Mouse (Mus musculus): ENCODE results near the gene Lipa. TPM values are rescaled to one million over a fixed set of nuclear protein-coding genes. Genes with fewer than 3 reads are reported as not detected.

Gene Lipa
- 0.02 and 0.03 TPM in 2 replicates for polyA plus RNA-seq (2012)

- H3K4me3 ChIP-seq (replicated peaks), result peak within 1 kb of the TSS; percentile 78
- H3K27me3 ChIP-seq (ENCODE audit: control insufficient read depth), result no peaks in the 10 kb centered on the region
- TF ChIP-seq GATA1 (IDR thresholded peaks at IDR 0.05; ENCODE audit: low read length) (no peak), TAL1 (IDR thresholded peaks at IDR 0.05; ENCODE audit: low read length) (no peak)
- no peaks in the 10 kb centered on the region; the same call in 1 of the 2 replicates for H3K36me3 ChIP-seq (ENCODE audit: control insufficient read depth)
- peaks cover 18% of the 10 kb centered on the region for H3K4me1 ChIP-seq (ENCODE audit: control insufficient read depth)
- H3K9me3 ChIP-seq (ENCODE audit: control insufficient read depth, low read length), result no peaks in the 10 kb centered on the region
Measured at GRCm38 (mm10) chr19:34526941-34527682, at the start of gene Lipa. Gene Lipa (minus strand): TSS chr19:34527474.

GRCm38 (mm10) chr19:34573650-34574049 is 46.4 kb upstream of the Lipa start:
- H3K36me3 ChIP-seq (ENCODE audit: control insufficient read depth), result peaks cover 5% of the 10 kb centered on the region; the same call in 1 of the 2 replicates
- no peak overlapping the region for H3K4me3 ChIP-seq (replicated peaks)
- H3K9me3 ChIP-seq (ENCODE audit: control insufficient read depth, low read length), result no peaks in the 10 kb centered on the region
- H3K4me1 ChIP-seq (ENCODE audit: control insufficient read depth), result no peaks in the 10 kb centered on the region
- TF ChIP-seq GATA1 (IDR thresholded peaks at IDR 0.05; ENCODE audit: low read length) (no peak), TAL1 (IDR thresholded peaks at IDR 0.05; ENCODE audit: low read length) (no peak)
- H3K27me3 ChIP-seq (ENCODE audit: control insufficient read depth), result no peaks in the 10 kb centered on the region

DNA sequence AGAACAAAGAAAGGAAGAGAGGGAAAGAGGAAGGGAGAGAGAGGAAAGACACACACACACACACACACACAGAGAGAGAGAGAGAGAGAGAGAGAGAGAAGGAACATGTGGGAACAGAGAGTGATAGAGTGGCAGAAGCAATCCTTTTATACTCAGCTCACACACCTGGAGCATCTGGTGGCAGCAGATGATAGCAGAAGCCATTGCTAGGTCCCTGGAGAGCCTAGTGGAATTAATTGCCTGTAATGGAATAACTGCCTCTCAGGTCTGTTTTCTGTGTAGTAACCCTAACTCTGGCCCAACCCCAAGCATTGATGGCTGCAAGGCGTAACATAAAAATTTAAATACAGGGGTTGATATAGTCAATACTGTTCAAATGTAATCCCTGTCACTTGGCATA is 43.8 kb upstream of the Lipa start:
- no peak overlapping the region for H3K4me3 ChIP-seq (replicated peaks)
- H3K27me3 ChIP-seq (ENCODE audit: control insufficient read depth), result no peaks in the 10 kb centered on the region
- peaks cover 5% of the 10 kb centered on the region; the same call in 1 of the 2 replicates for H3K36me3 ChIP-seq (ENCODE audit: control insufficient read depth)
- TF ChIP-seq TAL1 (IDR thresholded peaks at IDR 0.05; ENCODE audit: low read length), result no peak
- TF ChIP-seq GATA1 (IDR thresholded peaks at IDR 0.05; ENCODE audit: low read length), result no peak
- no peaks in the 10 kb centered on the region for H3K9me3 ChIP-seq (ENCODE audit: control insufficient read depth, low read length)
- H3K4me1 ChIP-seq (ENCODE audit: control insufficient read depth), result no peaks in the 10 kb centered on the region

DNA sequence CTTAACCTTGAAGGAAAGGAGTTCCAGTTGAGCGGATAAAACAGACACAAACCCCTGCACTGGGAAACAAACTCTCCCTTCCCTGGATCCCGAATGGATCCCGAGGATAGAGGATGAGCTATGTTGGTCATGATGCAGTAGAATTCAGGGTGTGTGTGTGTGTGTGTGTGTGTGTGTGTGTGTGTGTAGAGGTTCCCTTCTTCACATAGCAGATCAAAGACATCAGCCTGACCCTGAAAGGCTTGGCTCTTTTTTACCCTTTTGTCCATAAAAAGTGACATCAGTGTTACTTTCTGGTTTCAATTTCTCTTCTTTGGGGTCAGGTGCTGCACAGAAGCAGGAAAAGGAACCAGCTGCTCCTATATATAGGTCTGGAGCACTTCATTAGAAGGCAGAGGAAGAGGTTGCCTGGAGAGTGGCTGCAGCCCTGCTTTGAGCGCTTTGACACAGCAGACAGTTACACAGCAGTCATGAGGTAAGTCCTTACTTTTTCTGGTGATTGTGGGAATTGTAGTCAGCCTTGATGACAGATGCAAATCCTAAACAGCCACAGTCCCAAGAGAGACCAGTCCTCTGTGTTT is 42.7 kb upstream of the Lipa start:
- Histone ChIP-seq H3K4me3 (replicated peaks) (no peak overlapping the region), H3K27me3 (ENCODE audit: control insufficient read depth) (no peaks in the 10 kb centered on the region), H3K4me1 (ENCODE audit: control insufficient read depth) (no peaks in the 10 kb centered on the region), H3K36me3 (ENCODE audit: control insufficient read depth) (peaks cover 5% of the 10 kb centered on the region; the same call in 1 of the 2 replicates), H3K9me3 (ENCODE audit: control insufficient read depth, low read length) (no peaks in the 10 kb centered on the region)
- TF ChIP-seq GATA1 (IDR thresholded peaks at IDR 0.05; ENCODE audit: low read length), result no peak

DNA sequence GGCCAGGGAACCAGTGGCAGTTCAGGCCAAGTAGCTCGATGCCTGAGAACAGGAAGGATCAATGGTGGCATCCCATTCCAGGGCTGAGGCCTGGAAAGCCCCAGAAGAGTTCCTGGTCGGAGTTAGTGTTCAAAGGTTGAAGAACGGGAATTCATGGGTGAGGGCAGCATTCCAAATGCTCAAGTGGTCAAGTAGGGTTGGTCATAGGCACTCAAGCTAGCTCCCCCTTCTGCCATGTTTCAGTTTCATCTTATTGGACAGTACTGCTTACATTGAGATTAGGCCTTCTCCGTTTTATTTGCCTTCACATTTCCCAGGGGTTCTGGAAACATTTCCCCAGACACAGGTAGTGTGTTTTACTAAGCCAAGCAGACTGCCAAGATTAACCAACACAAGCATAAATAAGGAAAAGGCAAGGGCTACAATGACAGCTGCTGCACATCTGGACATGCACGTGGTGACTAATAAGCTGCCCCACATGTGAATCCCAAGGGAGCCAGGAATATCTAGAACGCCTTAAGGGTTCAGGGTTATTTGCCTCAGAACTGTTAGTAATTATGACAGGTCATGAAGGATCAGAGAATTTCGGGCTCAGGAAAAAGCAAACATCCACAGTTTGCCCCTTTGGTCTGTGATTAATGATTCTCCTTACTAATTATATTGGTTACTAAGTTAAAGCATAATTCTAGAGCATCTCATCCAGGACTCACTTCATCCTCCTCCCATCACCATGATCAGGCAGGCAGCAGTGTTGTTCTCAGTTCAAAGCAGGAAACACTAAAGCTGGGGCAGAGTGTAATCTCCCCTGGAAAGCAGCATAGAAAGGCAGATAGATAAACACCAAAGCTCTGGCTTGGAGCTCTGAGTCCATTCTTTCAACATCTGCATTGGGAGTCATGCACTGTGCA is 42.0 kb upstream of the Lipa start:
- Histone ChIP-seq H3K9me3 (ENCODE audit: control insufficient read depth, low read length) (no peaks in the 10 kb centered on the region), H3K36me3 (ENCODE audit: control insufficient read depth) (peaks cover 5% of the 10 kb centered on the region; the same call in 1 of the 2 replicates), H3K27me3 (ENCODE audit: control insufficient read depth) (no peaks in the 10 kb centered on the region), H3K4me3 (replicated peaks) (no peak overlapping the region), H3K4me1 (ENCODE audit: control insufficient read depth) (no peaks in the 10 kb centered on the region)
- TF ChIP-seq GATA1 (IDR thresholded peaks at IDR 0.05; ENCODE audit: low read length), result no peak
- TF ChIP-seq TAL1 (IDR thresholded peaks at IDR 0.05; ENCODE audit: low read length), result no peak

DNA sequence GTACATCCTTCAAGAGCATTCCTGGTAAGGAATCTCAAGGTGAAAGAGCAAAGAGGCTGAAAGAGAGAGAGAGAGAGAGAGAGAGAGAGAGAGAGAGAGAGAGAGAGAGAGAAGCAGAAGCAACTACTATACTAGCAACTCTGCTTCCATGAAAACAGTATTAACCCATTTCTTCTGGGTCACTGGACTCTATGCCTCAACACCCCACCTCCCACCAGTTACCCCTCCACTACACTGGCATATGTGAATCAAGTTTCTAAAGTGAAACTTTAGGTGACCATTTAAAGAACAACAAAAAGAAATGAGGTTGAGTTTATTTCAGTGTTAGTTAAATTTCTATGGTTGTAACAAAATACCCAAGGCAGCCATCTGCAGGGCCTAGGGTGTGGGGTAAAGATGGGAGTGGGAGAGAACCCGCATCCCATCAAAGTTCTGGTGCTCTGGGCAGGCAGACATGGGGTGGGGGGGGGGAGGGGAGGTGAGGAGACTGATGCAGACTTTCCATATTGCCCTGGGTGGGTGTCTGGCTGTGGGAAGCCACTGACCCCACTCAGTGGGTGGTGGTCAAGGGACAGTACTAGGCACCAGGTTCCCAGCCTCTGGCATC is 39.0 kb upstream of the Lipa start:
- H3K27me3 ChIP-seq (ENCODE audit: control insufficient read depth), result no peaks in the 10 kb centered on the region
- H3K4me1 ChIP-seq (ENCODE audit: control insufficient read depth), result peaks cover 5% of the 10 kb centered on the region
- H3K36me3 ChIP-seq (ENCODE audit: control insufficient read depth), result no peaks in the 10 kb centered on the region
- no peaks in the 10 kb centered on the region for H3K9me3 ChIP-seq (ENCODE audit: control insufficient read depth, low read length)
- no peak overlapping the region for H3K4me3 ChIP-seq (replicated peaks)
- TF ChIP-seq TAL1 (IDR thresholded peaks at IDR 0.05; ENCODE audit: low read length) (no peak), GATA1 (IDR thresholded peaks at IDR 0.05; ENCODE audit: low read length) (no peak)

DNA sequence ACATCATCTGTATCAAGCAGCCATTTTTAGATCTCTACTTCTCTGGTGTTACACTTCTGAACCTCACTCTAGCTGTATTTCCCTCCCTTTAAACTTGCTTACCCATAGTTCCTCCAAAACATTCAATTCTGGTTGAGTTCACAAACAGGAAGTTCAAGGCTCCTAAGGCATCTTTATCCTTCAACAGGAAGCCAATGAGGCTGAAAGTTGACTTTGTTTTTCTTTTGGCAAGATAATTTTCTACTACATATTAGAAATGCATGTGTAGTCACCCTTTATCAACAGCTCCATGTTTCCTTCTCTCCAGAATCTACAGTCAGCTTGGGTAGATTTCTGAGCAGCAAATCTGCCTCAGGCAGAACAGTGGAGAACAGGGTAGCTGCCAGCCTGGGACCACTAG is 35.3 kb upstream of the Lipa start:
- Histone ChIP-seq H3K27me3 (ENCODE audit: control insufficient read depth) (no peaks in the 10 kb centered on the region), H3K4me1 (ENCODE audit: control insufficient read depth) (peaks cover 7% of the 10 kb centered on the region), H3K36me3 (ENCODE audit: control insufficient read depth) (no peaks in the 10 kb centered on the region), H3K9me3 (ENCODE audit: control insufficient read depth, low read length) (no peaks in the 10 kb centered on the region), H3K4me3 (replicated peaks) (no peak overlapping the region)
- TF ChIP-seq GATA1 (IDR thresholded peaks at IDR 0.05; ENCODE audit: low read length) (no peak), TAL1 (IDR thresholded peaks at IDR 0.05; ENCODE audit: low read length) (no peak)

GRCm38 (mm10) chr19:34556621-34557020 is 29.3 kb upstream of the Lipa start:
- Histone ChIP-seq H3K4me1 (ENCODE audit: control insufficient read depth) (peaks cover 4% of the 10 kb centered on the region), H3K9me3 (ENCODE audit: control insufficient read depth, low read length) (no peaks in the 10 kb centered on the region), H3K4me3 (replicated peaks) (no peak overlapping the region), H3K36me3 (ENCODE audit: control insufficient read depth) (no peaks in the 10 kb centered on the region), H3K27me3 (ENCODE audit: control insufficient read depth) (no peaks in the 10 kb centered on the region)
- TF ChIP-seq TAL1 (IDR thresholded peaks at IDR 0.05; ENCODE audit: low read length) (no peak), GATA1 (IDR thresholded peaks at IDR 0.05; ENCODE audit: low read length) (no peak)
